Mouse (Mus musculus): ENCODE measurements around the gene Adam30. TPM values are rescaled to one million over a fixed set of nuclear protein-coding genes. Genes with fewer than 3 reads are reported as not detected.
A peak's percentile ranks its signal among the peaks of the same experiment; 100 is the strongest.
"Not testable (repeated sequence)": the region's sequence is repeated elsewhere in the genome, so short reads cannot be mapped to it uniquely, and the experiment has no call there.

Adam30 gene
- total and polyA plus RNA-seq, 3 experiments, result 0.04 TPM; not detected in 2

- H3K4me1 ChIP-seq (ENCODE audit: control insufficient read depth, insufficient read depth, low read length); H3K9ac ChIP-seq (ENCODE audit: low read depth, low read length); H3K27me3 ChIP-seq (ENCODE audit: control insufficient read depth, insufficient read depth, low read length); H3K27ac ChIP-seq; H3K4me3 ChIP-seq; H3K36me3 ChIP-seq (ENCODE audit: control insufficient read depth, insufficient read depth, low read length); DNase-seq; H3K79me2 ChIP-seq (replicated peaks; ENCODE audit: control insufficient read depth, insufficient read depth, low read length): not testable (repeated sequence)
- TF ChIP-seq CTCF (IDR thresholded peaks at IDR 0.05), result 0 out of 2 replicates have a peak, but pooled peaks have one; percentile 16
- intact Hi-C loops (cut with DNase I), result loop anchor here (5.0 kb wide), 1 partner anchor 205 kb away; no protein-coding TSS in a partner anchor
- WGBS, result 94% methylated on average over 4 of the region's 4 CpGs
These were observed 28.3 kb upstream of the Adam30 start for GRCm38 (mm10) chr3:98132140-98132539.

- Histone ChIP-seq H3K36me3 (ENCODE audit: control insufficient read depth, insufficient read depth, low read length) (no peaks in the 10 kb centered on the region), H3K79me2 (replicated peaks; ENCODE audit: control insufficient read depth, insufficient read depth, low read length) (no peaks in the 10 kb centered on the region), H3K4me3 (no peak overlapping the region), H3K9ac (ENCODE audit: low read depth, low read length) (no peak overlapping the region), H3K4me1 (ENCODE audit: control insufficient read depth, insufficient read depth, low read length) (no peaks in the 10 kb centered on the region), H3K27me3 (ENCODE audit: control insufficient read depth, insufficient read depth, low read length) (no peaks in the 10 kb centered on the region), H3K27ac (no peak overlapping the region)
- WGBS, result 93% methylated on average over 8 of the region's 8 CpGs
- no peak for TF ChIP-seq EP300 (IDR thresholded peaks at IDR 0.05; ENCODE audit: insufficient read depth, low read depth, low read length)
- DNase-seq, result no peak
- intact Hi-C loops (cut with DNase I), result loop anchor here (5.0 kb wide), 1 partner anchor 205 kb away; no protein-coding TSS in a partner anchor
These were observed 27.8 kb upstream of the Adam30 start for GRCm38 (mm10) chr3:98132636-98133035.

- no peaks in the 10 kb centered on the region for H3K79me2 ChIP-seq (replicated peaks; ENCODE audit: control insufficient read depth, insufficient read depth, low read length)
- no peaks in the 10 kb centered on the region for H3K36me3 ChIP-seq (ENCODE audit: control insufficient read depth, insufficient read depth, low read length)
- no peak overlapping the region for H3K9ac ChIP-seq (ENCODE audit: low read depth, low read length)
- TF ChIP-seq EP300 (IDR thresholded peaks at IDR 0.05; ENCODE audit: insufficient read depth, low read depth, low read length) (no peak), POLR2A (IDR thresholded peaks at IDR 0.05; ENCODE audit: insufficient read depth, low read depth, low read length) (no peak), CTCF (IDR thresholded peaks at IDR 0.05) (no peak)
- 94% methylated on average over 15 of the region's 15 CpGs for WGBS
- no peak overlapping the region for H3K4me3 ChIP-seq
- H3K27me3 ChIP-seq (ENCODE audit: control insufficient read depth, insufficient read depth, low read length), result no peaks in the 10 kb centered on the region
- no peak for DNase-seq
- H3K27ac ChIP-seq, result no peak overlapping the region
- intact Hi-C loops (cut with DNase I), result no loop called here
- H3K4me1 ChIP-seq (ENCODE audit: control insufficient read depth, insufficient read depth, low read length), result no peaks in the 10 kb centered on the region
These were observed 19.0 kb upstream of the Adam30 start for GRCm38 (mm10) chr3:98141456-98141855.

- Histone ChIP-seq H3K4me3 (no peak overlapping the region), H3K27me3 (ENCODE audit: control insufficient read depth, insufficient read depth, low read length) (no peaks in the 10 kb centered on the region), H3K79me2 (replicated peaks; ENCODE audit: control insufficient read depth, insufficient read depth, low read length) (no peaks in the 10 kb centered on the region), H3K4me1 (ENCODE audit: control insufficient read depth, insufficient read depth, low read length) (no peaks in the 10 kb centered on the region), H3K36me3 (ENCODE audit: control insufficient read depth, insufficient read depth, low read length) (no peaks in the 10 kb centered on the region), H3K9ac (ENCODE audit: low read depth, low read length) (no peak overlapping the region), H3K27ac (no peak overlapping the region)
- WGBS, result 95% methylated on average over 13 of the region's 13 CpGs
- DNase-seq, result no peak
- TF ChIP-seq POLR2A (IDR thresholded peaks at IDR 0.05; ENCODE audit: insufficient read depth, low read depth, low read length), result no peak
- no peak for TF ChIP-seq EP300 (IDR thresholded peaks at IDR 0.05; ENCODE audit: insufficient read depth, low read depth, low read length)
- TF ChIP-seq CTCF (IDR thresholded peaks at IDR 0.05), result no peak
- intact Hi-C loops (cut with DNase I), result no loop called here
These were observed 17.6 kb upstream of the Adam30 start for GRCm38 (mm10) chr3:98142862-98143261.

- no peak overlapping the region for H3K4me3 ChIP-seq
- H3K4me1 ChIP-seq (ENCODE audit: control insufficient read depth, insufficient read depth, low read length), result no peaks in the 10 kb centered on the region
- H3K79me2 ChIP-seq (replicated peaks; ENCODE audit: control insufficient read depth, insufficient read depth, low read length), result no peaks in the 10 kb centered on the region
- WGBS, result 84% methylated on average over 10 of the region's 10 CpGs
- H3K36me3 ChIP-seq (ENCODE audit: control insufficient read depth, insufficient read depth, low read length), result no peaks in the 10 kb centered on the region
- H3K9ac ChIP-seq (ENCODE audit: low read depth, low read length), result no peak overlapping the region
- TF ChIP-seq POLR2A (IDR thresholded peaks at IDR 0.05; ENCODE audit: insufficient read depth, low read depth, low read length), result no peak
- no peak for TF ChIP-seq CTCF (IDR thresholded peaks at IDR 0.05)
- no peak for TF ChIP-seq EP300 (IDR thresholded peaks at IDR 0.05; ENCODE audit: insufficient read depth, low read depth, low read length)
- intact Hi-C loops (cut with DNase I), result no loop called here
- no peaks in the 10 kb centered on the region for H3K27me3 ChIP-seq (ENCODE audit: control insufficient read depth, insufficient read depth, low read length)
- DNase-seq, result no peak
- H3K27ac ChIP-seq, result no peak overlapping the region
These were observed 15.2 kb upstream of the Adam30 start for GRCm38 (mm10) chr3:98145204-98145603.

- Histone ChIP-seq H3K79me2 (replicated peaks; ENCODE audit: control insufficient read depth, insufficient read depth, low read length) (no peaks in the 10 kb centered on the region), H3K4me1 (ENCODE audit: control insufficient read depth, insufficient read depth, low read length) (no peaks in the 10 kb centered on the region), H3K27ac (no peak overlapping the region), H3K4me3 (no peak overlapping the region), H3K36me3 (ENCODE audit: control insufficient read depth, insufficient read depth, low read length) (no peaks in the 10 kb centered on the region), H3K9ac (ENCODE audit: low read depth, low read length) (no peak overlapping the region), H3K27me3 (ENCODE audit: control insufficient read depth, insufficient read depth, low read length) (no peaks in the 10 kb centered on the region)
- TF ChIP-seq EP300 (IDR thresholded peaks at IDR 0.05; ENCODE audit: insufficient read depth, low read depth, low read length), result no peak
- TF ChIP-seq CTCF (IDR thresholded peaks at IDR 0.05), result no peak
- TF ChIP-seq POLR2A (IDR thresholded peaks at IDR 0.05; ENCODE audit: insufficient read depth, low read depth, low read length), result no peak
- no peak for DNase-seq
- intact Hi-C loops (cut with DNase I), result no loop called here
- 95% methylated on average over 29 of the region's 29 CpGs for WGBS
These were observed 13.7 kb upstream of the Adam30 start for GRCm38 (mm10) chr3:98146471-98147410.
